Mouse (Mus musculus): ENCODE measurements at regions not wholly inside any gene's neighbourhood (a gene's known extent, or its start where the extent isn't known, plus 50 kb on each side); places are given as distances from the start of the nearest gene placed in this dataset.
"Not testable (repeated sequence)": the region's sequence is repeated elsewhere in the genome, so short reads cannot be mapped to it uniquely, and the experiment has no call there.

DNA sequence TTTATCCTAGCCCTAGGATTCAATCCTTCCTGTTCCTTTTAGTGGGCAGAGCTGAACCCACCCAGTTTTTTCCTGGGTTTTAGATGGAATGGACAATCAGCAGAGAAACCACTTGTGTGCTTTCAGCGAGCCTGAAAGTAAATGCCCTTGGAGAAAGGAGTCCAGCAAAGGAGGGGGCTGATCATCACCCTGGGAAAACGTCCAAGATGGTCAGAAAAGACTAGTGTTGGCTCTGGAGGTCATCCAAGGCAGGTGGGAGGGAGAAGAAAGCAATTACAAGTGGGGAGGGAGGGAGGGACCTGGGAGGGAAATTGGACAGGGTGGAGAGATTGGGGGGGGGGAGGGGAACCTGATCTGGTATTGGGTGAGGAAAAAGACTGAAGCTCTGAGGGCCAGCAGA, 55.6 kb upstream of the Zfp366 start:
- no peak for DNase-seq

DNA sequence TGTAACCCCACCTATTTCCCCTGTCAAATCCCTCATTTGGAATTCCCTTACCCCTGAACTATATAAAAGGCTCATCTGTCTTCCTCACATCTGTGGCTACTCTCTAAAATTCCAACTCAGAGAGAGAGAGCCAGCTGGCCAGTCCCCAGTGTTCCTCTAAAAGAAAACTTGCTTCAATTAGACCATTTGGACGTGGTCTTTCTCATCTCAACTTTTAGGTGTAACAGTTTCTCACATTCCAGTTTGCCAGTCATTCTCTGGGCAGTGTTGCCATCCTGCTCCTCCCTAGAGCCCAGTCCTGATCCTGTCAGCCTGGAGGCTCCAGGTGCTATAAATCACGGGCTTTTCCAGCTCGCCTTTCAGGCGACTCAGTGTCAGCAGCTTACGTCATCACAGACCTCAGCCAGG, 56.3 kb upstream of the Zfp366 start:
- DNase-seq = no peak

DNA sequence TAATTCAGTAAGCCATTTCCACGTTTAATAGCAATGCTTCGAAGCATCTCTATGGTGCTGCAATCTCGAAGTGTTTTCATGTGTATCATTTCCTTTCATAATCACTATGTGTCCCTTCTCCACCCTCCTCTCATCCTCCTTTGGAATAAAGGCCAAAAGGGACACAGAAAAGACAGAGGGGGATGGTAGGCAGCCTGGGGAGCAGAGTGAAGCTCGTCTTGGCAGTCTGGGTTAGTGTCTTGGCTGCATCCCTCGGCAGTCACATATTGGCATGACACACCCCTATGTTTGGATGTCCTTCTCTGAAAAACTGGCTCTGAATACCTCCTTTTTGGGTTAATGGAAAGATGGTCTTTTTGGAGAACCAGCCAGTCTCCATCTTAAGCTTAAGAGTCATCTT, 56.9 kb upstream of the Zfp366 start:
- no peak for DNase-seq

DNA sequence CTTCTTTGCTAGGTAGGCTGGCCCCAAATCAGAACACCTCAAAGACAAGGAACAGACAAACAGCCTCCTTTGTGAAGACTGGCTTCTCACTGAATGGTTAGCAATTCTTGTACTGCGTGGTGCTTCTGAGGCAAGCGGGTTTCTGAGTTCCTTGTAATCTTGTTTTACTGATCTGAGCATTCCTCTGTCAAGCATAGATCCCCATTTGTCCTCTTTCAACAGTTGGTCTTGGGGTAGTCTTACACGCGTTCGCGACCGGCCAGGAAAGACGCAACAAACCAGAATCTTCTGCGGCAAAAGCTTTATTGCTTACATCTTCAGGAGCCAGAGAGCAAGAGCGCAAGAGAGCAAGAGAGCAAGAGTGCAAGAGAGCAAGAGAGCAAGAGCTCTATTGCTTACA, 57.7 kb upstream of the Zfp366 start:
- DNase-seq = not testable (repeated sequence)

DNA sequence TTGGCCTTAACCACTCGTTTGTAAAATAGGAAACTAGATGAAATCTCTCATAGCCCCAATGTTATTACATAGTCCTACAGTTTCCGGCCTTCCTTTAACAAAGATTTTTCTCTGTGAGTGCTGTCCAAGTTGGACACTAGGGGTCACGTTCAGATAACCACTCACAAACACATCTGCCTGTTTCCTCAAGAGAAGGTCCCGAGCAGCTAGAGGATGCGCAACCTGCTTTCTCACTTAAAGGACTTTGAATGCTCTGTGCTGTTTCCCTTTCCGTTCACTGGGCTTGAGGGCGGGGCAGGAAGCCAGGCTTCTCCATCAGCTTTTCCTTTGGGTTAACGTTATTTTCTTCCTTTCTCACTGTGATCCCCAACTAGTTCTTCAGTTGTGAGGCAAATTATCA, 58.1 kb upstream of the Zfp366 start:
- no peak for DNase-seq

DNA sequence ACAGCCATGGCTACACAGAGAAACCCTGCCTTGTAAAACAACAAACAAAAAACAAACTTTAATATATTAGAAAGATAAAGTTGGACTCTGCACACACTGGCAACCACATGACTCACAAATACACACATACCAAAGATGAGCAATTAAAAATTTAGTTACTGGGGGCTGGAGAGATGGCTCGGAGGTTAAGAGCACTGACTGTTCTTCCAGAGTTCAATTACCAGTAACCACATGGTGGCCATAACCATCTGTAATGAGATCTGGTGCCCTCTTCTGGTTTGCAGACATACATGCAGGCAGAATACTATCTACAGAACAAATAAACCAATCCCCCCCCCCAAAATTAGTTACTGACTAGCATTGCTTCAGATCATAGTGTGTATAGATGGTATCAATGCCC, 58.7 kb upstream of the Zfp366 start:
- no peak for DNase-seq

DNA sequence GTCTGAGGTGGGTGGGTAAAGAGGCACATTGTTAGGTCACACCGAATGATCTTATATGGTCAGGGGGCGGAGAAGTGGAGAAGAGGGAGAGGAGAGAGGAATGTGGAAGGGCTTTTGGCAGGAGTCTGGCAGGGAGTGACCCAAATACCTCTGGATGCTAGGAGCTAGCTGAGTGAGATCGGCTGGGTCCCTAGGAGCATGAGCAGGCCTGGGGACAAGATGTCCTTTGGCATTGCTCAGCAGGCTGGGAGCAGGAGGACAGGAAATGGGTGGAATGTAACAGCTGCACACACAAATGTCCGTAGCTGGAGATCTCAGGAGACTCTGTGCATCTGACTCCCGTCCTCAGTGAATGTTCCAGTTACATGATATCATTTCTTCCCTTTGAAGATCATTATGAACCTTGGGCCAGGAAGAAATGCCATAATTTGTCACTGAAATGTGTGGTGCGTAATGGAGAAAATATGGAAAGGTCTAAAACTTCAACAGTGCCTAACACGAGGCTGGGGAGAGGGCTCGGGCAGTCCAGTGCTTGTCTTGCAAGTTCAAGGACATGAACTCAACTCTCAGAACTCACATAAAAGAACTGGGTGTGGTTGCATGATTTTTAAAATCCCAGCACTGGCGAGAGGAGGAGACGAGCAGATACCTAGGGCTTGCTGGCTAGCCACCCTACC, 59.6 kb upstream of the Zfp366 start:
- no peak for DNase-seq

DNA sequence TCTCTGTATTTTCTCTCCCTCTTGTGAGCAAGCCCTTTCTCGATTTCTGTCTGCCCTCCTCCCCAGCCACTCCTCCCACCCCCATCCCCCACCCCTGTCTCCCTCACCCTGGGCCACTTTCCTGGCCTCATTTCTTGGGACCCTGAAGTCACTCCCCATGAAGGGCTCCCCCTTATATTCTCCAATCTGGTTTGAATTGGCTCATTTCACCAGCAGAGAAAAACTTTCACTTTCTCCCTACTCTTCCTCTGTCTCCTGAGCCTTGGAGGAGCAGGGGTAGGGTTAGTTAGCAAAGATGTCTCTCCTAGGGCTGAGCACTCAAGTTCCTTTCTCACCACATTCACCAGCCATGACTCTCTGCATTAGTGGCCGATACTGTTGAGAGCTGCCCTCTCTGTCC, 60.5 kb upstream of the Zfp366 start:
- no peak for DNase-seq

DNA sequence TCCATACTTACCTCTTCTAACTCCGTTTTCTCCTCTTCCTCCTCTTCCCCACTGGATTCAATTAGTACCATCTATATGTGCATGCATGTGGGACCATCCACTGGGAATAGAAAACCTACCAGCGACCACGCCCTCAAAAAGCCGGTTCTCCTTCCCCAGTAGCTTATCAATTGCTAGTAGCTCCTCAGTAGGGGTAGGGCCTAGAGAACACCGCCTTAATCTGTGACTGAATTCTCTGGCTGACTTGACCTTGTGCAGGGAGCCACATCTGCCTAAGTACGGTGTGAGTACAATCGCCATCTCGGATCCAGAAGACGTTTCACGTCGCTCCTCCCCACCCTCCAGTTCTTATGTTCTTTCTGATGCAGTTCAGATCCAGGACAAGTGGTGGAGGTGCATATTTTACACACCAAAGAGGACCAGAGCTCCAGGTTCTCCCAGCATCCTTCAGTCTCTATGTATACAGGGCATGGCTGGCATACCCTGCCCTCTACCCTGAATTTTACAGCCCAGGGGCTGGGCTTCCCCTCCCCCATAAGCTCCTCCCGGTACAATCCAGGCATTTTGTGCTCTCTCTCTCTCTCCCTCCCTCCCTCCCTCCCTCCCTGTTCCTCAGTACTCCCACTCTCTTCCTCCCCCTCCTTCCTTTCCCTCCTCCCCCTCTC, 61.0 kb upstream of the Zfp366 start:
- DNase-seq = no peak

DNA sequence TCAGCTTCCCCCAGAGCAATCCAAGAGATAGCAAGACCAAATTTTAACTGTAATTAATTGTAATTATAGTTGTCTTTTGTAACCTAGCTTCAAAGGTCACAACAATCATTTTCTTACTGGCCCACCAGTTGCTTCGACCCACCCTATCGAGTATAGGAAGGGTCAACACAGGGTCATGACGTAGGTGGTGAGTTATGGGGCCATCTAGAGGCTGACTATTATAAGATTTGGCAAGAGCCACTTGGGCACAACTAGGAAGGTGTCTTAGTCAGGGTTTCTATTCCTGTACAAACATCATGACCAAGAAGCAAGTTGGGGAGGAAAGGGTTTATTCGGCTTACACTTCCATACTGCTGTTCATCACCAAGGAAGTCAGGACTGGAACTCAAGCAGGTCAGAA, 62.1 kb upstream of the Zfp366 start:
- not testable (repeated sequence) for DNase-seq

DNA sequence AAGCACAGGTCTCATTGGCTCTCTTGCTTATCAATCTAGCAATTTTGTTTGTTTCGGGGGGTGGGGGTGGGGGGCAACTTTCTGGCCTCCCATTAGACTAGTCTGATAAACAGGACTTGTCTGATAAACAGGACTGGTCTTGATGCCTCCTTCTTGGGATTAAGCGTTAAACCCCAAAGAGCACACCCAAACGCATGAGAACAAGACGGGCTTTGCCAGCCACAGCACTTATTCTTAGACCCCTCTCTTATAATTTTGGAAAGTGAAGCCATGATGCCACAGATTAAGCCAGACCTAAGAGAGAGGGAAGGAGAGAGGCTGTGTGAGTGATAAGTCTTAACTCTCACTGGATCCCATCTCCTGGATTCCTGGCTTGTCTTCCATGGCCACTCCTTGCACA, 63.5 kb upstream of the Zfp366 start:
- DNase-seq = no peak

DNA sequence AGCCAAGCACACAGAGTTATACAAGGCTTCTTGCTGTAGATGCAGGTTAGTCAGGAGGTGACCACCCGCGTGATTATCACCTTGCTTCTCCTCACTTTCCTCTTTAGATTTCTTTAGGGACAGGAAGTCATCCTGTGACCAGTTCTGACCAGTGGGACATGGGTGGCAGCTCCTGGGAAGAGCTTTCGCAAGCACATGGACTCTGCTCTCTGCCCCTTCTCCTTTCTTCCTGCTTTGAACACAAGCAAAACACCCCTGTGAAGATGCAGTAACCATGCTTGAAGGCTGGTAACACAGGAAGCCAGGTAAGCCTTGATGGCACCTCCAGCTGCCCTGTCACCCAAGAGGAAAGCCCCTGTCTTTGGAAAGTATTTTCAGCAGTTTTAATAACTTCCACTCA, 64.7 kb upstream of the Zfp366 start:
- DNase-seq = no peak

DNA sequence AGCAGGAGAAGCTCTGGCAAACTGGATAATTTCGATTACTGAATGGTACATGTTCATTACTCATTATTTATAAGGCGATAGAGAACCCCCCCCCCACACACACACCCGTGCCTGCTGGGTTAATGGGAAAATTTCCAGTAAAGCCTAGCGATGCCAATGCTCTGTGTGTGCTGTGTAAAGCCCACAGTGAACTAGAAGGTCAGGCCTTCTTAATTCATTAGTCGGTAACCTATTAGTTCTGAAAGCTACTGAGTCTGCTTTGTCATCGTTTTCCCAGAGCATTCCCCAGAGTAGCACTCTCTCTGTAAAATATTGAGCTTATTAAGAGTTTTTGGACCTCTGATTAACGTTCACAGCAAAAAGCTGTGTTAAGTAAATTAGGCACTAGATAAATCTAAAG, 65.7 kb upstream of the Zfp366 start:
- DNase-seq = no peak

DNA sequence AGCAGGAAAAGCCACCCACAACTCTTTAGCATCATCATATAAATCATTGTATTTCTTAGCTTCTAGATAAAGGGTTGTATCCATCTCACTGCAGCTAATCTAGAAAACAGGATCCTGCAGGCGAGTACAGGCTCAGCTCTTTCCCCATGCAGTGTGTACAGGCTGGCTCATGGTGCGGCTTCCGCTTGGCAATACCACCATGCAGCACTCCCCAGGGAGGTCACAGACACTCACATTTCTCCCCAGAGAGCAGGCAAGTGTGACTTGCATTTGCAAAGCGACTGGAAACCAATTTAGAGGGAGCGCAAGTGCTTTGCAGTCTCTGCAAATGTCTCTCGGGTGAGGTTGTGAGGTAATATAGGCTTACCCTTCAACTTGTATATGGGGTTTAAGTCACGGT, 69.1 kb upstream of the Zfp366 start:
- DNase-seq = no peak

DNA sequence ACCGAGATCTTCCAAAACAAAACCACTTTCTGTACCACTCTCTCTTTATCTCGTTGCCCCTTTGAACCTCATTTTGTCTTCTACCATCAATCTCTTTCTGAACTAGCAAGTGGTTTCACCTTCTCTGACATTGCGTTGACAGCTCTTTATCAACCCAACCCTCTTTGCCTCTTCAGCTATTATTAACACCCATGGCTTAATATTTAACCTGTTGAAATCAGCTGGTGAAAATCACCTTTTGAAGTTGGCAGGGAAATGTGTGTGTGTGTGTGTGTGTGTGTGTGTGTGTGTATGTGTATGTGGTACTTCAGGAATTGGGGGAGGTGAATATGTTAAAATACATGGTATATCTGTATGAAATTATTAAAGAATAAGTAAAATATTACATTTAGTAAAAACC, 70.1 kb upstream of the Zfp366 start:
- DNase-seq = no peak

DNA sequence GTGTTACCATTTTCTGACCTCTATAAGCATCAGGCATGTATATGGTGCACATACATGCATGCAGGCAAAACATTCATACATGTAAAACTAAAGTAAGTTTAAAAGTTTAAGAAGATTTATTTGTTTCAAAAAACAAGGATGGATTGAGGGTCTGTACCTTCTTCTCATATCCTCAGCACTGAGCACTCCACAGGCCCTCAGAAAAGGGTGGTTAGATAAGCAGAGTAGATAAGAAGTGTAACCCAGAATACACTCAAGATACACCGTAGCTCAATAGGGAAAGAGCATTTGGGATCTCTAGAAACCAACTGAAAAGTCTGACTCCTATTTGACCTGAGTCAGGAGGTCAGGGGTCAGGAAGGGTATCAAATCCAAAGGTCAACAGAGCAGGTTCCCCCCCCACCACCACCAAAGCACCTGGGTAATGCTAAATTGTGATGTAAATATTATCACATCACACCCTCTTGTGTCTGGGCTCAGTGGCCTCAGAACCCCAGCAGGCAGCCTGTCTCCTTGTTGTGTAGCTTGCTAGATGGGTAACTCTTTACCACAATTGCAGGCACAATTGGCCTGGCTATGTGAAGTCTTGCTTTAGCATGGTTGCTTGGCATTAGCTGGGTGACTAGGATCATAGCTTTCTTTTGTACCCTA, 72.8 kb upstream of the Zfp366 start:
- DNase-seq = no peak

DNA sequence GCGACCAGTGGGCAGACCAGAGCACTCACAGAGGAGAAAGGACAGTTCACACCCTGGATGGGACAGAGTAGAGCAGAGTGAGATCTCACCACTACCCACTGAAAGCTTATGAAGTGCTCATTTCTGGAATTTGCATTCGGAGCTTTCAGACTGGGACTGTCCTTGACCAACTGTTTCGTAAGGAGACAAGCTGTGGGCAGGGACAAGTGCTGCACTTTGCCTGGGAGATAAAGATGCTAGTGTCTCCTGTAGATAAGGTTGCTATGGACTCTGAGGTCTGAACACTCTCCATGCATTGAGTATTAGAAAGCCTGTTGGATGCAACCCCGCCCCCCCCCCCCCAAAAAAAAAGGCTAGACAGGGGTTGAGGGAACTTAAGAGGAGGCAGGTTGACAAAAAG, 76.6 kb upstream of the Zfp366 start:
- no peak for DNase-seq

DNA sequence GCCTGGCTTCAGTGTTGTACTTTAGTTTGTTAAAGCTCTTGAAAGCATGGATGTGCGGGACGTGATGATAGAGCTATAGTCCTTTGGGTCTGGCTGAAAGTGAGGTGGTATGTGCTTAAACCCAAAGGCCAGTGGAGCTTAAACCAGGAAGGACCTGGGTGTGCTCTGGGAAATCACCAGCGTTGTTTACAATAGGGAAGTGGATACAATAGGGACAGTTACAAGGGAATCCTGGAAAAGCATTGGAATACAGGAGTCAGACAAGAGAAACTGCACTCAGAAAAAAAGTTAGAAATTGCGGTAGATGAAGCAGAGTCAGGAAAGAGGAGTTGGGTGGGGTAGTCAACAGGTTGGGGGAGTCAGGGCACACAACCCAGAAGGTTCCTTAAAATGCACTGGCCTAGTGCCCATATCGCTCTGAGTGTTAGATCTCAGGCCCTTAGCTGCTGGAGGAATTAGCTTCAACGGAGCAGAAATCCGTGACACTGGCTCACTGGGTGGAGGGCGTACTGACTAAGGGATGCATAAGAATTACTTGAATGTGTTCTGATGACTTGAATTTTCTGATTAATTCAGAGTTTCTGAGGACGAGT, 82.4 kb upstream of the Zfp366 start:
- no peak for DNase-seq

DNA sequence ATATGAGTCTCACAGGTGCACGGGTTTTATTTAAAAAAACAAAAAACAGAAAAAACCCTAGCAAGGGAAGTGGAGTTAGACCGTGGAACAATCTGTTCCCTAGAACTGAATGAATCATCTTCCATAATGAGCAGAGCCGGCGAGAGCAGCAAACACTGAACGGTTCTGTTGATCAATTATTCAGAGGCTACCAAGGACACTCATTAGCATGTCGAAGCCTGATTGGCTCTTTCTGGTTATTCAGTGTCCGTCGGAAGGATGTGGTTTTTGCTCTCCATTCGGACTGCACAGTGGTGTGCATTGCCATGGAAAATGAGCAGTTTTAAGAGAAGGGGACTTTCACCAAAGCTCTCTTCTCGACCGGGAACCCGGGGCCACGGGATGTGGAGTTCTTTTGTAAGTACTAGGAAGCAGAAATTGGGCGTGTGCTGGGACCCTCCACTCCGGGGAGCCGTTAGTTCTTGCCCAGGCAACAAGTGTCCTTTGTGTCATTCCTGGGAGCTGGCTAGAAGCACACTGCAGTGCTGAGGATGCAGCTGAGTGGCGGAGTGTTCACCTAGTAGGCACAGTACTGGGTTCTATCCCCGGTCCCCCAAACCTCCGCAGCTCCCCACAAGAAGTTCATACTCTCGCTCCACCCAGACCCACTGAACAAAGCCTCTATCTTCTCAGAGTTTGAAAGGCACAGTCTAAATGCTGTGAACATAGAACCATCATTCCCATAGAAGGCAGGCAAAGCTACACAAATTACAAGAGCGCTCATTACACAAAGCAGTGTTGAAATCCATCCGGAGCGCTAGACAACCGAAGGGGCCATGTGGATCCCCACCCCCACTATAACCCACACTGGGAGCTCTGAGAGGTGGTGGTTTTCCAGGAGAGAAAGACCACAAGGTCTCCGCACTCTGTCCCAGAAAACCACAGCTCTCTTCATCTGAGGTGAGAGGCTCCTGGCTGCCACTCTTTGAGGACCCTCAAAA, 83.9 kb upstream of the Zfp366 start:
- no peak for DNase-seq

DNA sequence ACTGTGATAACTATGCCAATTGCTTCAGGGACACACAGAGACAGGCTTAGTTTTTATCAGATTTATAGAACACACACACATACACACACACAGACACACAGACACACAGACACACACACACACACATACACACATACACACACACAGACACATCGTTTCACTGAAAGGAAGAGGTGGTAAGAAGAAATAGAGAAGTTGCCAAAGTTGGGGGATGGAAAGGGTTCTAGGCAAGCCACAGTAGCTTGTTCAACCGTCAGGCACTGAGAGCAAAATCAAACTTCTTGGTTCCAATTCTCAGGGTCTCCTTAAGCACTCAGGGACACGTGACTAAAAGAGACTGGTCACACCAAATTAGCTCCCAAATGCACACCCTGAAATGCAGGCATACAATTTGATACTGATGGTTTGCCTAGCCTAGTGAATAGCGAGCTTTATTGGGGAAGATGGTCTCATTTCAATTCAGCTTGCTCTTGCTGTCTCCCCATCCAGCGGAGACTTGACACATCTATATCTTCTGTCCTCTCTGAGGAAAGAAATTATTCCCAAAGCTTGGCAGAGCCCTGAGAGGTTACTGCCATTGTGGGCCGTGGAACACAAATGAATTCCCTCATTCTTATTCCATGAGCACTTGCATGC, 84.7 kb upstream of the Zfp366 start:
- DNase-seq = no peak

DNA sequence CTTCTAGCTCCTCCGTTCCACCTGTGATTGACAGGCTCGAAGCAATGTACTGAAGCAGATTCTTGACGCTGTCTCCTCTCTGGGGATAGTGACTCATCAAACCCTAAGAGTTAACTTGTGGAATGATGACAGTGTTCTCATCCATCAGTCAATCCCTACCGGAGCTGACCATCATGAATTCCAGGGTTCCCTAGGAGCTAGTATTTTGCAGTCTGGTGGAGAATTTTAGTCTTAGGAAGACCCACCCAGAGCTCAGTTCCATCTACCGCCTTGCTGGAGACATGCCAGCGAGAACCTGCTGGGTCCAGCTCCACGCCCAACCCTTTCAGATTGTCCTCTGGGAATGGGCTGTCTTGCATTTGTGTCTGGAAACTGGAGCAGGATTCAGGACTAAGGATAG, 85.4 kb upstream of the Zfp366 start:
- DNase-seq = no peak
